Mouse (Mus musculus): ENCODE data around the gene Opn5. TPM values are rescaled to one million over a fixed set of nuclear protein-coding genes. Genes with fewer than 3 reads are reported as not detected.

Gene Opn5
- polyA plus RNA-seq (2014; fragmentation: Illumina TruSeq; extraction: RNeasy Lipid Tissue Mini Kit (QIAGEN cat#74804); ENCODE audit: insufficient read depth, low read depth, low replicate concordance): not detected

DNA sequence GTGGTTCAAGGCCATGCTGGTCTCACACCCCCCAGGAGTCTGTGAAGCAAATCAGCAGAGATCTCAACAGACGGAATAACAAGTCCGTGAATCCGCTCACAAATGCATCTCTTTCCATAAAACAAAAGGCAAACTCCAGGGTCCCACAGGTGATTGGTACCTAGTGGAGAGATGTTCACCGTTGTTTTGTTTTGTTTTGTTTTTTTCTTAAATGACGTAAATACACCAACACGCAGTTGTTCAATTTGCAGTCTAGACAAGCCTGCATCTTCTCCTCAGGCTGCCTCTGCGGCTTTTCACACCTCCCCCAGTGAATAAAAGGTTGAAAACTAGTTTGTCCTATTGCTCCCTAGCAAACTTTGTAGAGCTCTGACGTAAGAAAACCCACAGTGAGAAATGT is at the start of gene Opn5:
Gene Opn5, minus strand, starts transcription at position 101 of the 400 bp plus-strand sequence.

Other genes starting within 250 kb of the Opn5 start
- 0.12 TPM for gene Adgrf4, start 80.9 kb upstream of the Opn5 start, polyA plus RNA-seq (2014; fragmentation: Illumina TruSeq; extraction: RNeasy Lipid Tissue Mini Kit (QIAGEN cat#74804); ENCODE audit: insufficient read depth, low read depth, low replicate concordance)
- gene Adgrf2, start 130.8 kb upstream of the Opn5 start, polyA plus RNA-seq (2014; fragmentation: Illumina TruSeq; extraction: RNeasy Lipid Tissue Mini Kit (QIAGEN cat#74804); ENCODE audit: insufficient read depth, low read depth, low replicate concordance): not detected